Mouse (Mus musculus): ENCODE data around the gene Acadsb. TPM values are rescaled to one million over a fixed set of nuclear protein-coding genes. Genes with fewer than 3 reads are reported as not detected.

Acadsb gene
- polyA plus RNA-seq, 1 experiment from 2014 or later = 89.4 TPM

DNA sequence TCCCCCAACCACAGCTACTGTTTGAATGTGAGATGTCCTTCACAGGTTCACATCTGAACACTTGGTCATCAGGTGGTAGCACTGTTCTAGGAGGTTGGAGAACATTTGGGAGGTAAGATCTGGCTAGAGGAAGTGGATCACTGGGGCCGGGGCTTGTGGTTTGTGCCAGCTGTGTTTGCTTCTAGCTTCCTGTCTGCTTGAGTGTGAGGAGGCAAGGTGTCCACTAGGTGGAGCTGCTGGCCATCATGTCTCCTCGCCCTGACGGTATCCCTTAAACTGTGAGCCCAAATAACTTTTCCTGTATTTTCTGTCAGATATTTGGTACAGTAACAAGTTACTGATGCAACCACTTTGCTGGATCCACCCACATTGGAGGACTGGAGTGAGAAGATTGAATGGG lies 59.1 kb downstream of the Acadsb start:
- H3K27me3 ChIP-seq = peaks cover 76% of the 10 kb centered on the region
- no peak overlapping the region for H3K9ac ChIP-seq
- WGBS = 76% methylated on average over 3 of the region's 3 CpGs
- peaks cover 7% of the 10 kb centered on the region; the same call in 1 of the 2 replicates for H3K9me3 ChIP-seq (replicated peaks)
- no peak overlapping the region for H3K27ac ChIP-seq
- peaks cover 16% of the 10 kb centered on the region for H3K4me1 ChIP-seq
- H3K36me3 ChIP-seq (ENCODE audit: poor library complexity, severe bottlenecking) = no peaks in the 10 kb centered on the region
- no peak overlapping the region for H3K4me3 ChIP-seq
- ATAC-seq = no peak
- H3K4me2 ChIP-seq = no peak overlapping the region

- Histone ChIP-seq H3K4me3 (no peak overlapping the region), H3K27me3 (peaks cover 85% of the 10 kb centered on the region)
- WGBS = 92% methylated on average over 5 of the region's 5 CpGs
Observed at GRCm38 (mm10) chr7:131471551-131471950, 61.1 kb downstream of the Acadsb start.

DNA sequence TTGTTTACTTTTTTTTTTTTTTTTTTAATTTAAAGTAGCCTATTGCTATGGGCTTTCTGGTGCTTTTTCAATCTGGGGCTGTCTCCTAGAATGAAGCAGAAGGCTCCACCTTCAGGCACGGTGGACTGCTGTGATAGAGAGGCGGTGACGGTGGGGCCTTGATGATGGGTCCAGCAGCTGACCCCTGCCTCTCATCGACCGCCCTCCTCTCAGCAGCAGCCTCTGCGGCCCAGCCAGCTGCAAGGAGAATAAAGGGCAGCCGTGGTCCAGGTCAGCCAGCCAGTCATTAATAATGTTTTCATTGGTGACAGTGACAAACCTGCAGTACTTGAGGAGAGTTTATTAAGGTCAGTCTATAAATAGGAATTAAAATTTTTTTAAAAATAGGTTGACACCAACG lies 66.7 kb downstream of the Acadsb start:
- Histone ChIP-seq H3K36me3 (ENCODE audit: poor library complexity, severe bottlenecking) (no peaks in the 10 kb centered on the region), H3K4me1 (no peaks in the 10 kb centered on the region), H3K27me3 (peaks cover 59% of the 10 kb centered on the region), H3K9ac (no peak overlapping the region), H3K4me3 (no peak overlapping the region), H3K4me2 (no peak overlapping the region), H3K27ac (no peak overlapping the region), H3K9me3 (replicated peaks) (no peaks in the 10 kb centered on the region)
- no peak for ATAC-seq
- WGBS = 20% methylated on average over 8 of the region's 8 CpGs

More at GRCm38 (mm10) chr7:131471551-131471950, 61.1 kb downstream of the Acadsb start:
- no peak for ATAC-seq
- H3K4me2 ChIP-seq = no peak overlapping the region
- H3K36me3 ChIP-seq (ENCODE audit: poor library complexity, severe bottlenecking) = no peaks in the 10 kb centered on the region
- H3K9ac ChIP-seq = no peak overlapping the region
- no peak overlapping the region for H3K27ac ChIP-seq
- H3K4me1 ChIP-seq = no peaks in the 10 kb centered on the region
- peaks cover 7% of the 10 kb centered on the region; the same call in 1 of the 2 replicates for H3K9me3 ChIP-seq (replicated peaks)

- no peaks in the 10 kb centered on the region for H3K36me3 ChIP-seq (ENCODE audit: poor library complexity, severe bottlenecking)
- no peak overlapping the region for H3K27ac ChIP-seq
- no peak overlapping the region for H3K4me3 ChIP-seq
- H3K9me3 ChIP-seq (replicated peaks) = no peaks in the 10 kb centered on the region
- no peak for ATAC-seq
- WGBS = 95% methylated on average over 5 of the region's 5 CpGs
- no peak overlapping the region for H3K9ac ChIP-seq
- peaks cover 54% of the 10 kb centered on the region for H3K27me3 ChIP-seq
- no peak overlapping the region for H3K4me2 ChIP-seq
- H3K4me1 ChIP-seq = no peaks in the 10 kb centered on the region
Observed at GRCm38 (mm10) chr7:131478403-131478802, 68.0 kb downstream of the Acadsb start.

Other genes starting within 250 kb of the Acadsb start
- gene 5430419D17Rik, start 236.2 kb upstream of the Acadsb start, polyA plus RNA-seq (2015; fragmentation: Nextera tagmentation; extraction: Ambion mirVana) = not detected in 2 replicates
- gene Cuzd1, start 88.3 kb upstream of the Acadsb start, polyA plus RNA-seq (2015; fragmentation: Nextera tagmentation; extraction: Ambion mirVana) = not detected in 2 replicates
- gene Fam24b, start 81.1 kb upstream of the Acadsb start, polyA plus RNA-seq (2015; fragmentation: Nextera tagmentation; extraction: Ambion mirVana) = not detected in 2 replicates
- gene Fam24a, start 76.7 kb upstream of the Acadsb start, polyA plus RNA-seq (2015; fragmentation: Nextera tagmentation; extraction: Ambion mirVana) = not detected in 2 replicates
- gene 2310057M21Rik, start 47.8 kb upstream of the Acadsb start, polyA plus RNA-seq (2015; fragmentation: Nextera tagmentation; extraction: Ambion mirVana) = 17.9 and 18.7 TPM in 2 replicates
- gene Pstk, start 39.5 kb upstream of the Acadsb start, polyA plus RNA-seq (2015; fragmentation: Nextera tagmentation; extraction: Ambion mirVana) = 39.6 and 43.1 TPM in 2 replicates
- gene Ikzf5, start 80 bp upstream of the Acadsb start, polyA plus RNA-seq (2015; fragmentation: Nextera tagmentation; extraction: Ambion mirVana) = 17.0 and 17.1 TPM in 2 replicates
- gene Hmx3, start 132.3 kb downstream of the Acadsb start, polyA plus RNA-seq (2015; fragmentation: Nextera tagmentation; extraction: Ambion mirVana) = 0.31 and 0.56 TPM in 2 replicates
- 0.44 and 0.99 TPM in 2 replicates for gene Hmx2, start 138.2 kb downstream of the Acadsb start, polyA plus RNA-seq (2015; fragmentation: Nextera tagmentation; extraction: Ambion mirVana)
- 240 and 247 TPM in 2 replicates for gene Bub3, start 149.6 kb downstream of the Acadsb start, polyA plus RNA-seq (2015; fragmentation: Nextera tagmentation; extraction: Ambion mirVana)